16 mouse cellular contexts compared by ENCODE assay signal in genomic region chr7:50107261-50107660, GRCm38 (mm10).
DNase-seq lines count a peak whose midpoint lies in the region; ATAC-seq lines count a peak whose summit lies in the region.
"Had no signal": no experiment of that assay in that cellular context is flagged by ENCODE, and none has a peak within 500 bp of the region (broad histone marks: within the 10 kb centered on the region; RNA-seq: fewer than 3 reads in every experiment).

No protein-coding gene starts in this region.

- no peaks in the 10 kb centered on the region for H3K36me3 ChIP-seq in hindbrain, embryonic 14.5 days (replicated peaks; ENCODE audit: control insufficient read depth, insufficient read depth)
- no peaks in the 10 kb centered on the region for H3K36me3 ChIP-seq in hindbrain, embryonic 10.5 days
- H3K36me3 ChIP-seq in midbrain, embryonic 14.5 days (ENCODE audit: control insufficient read depth, insufficient read depth, low read length): no peaks in the 10 kb centered on the region
- no peaks in the 10 kb centered on the region for H3K36me3 ChIP-seq in midbrain, embryonic 13.5 days
- H3K36me3 ChIP-seq: embryonic facial prominence, embryonic 12.5 days; forebrain, embryonic 12.5 days; heart, embryonic 12.5 days; intestine, embryonic 15.5 days had no signal

- H3K9ac ChIP-seq in hindbrain, embryonic 14.5 days: no peak overlapping the region
- H3K9ac ChIP-seq in midbrain, embryonic 14.5 days (replicated peaks; ENCODE audit: low read length): no peak overlapping the region
- H3K9ac ChIP-seq in midbrain, embryonic 13.5 days (replicated peaks): no peak overlapping the region
- H3K9ac ChIP-seq: embryonic facial prominence, embryonic 12.5 days; forebrain, embryonic 12.5 days; heart, embryonic 12.5 days; intestine, embryonic 15.5 days had no signal

- no peak overlapping the region for H3K4me3 ChIP-seq in hindbrain, embryonic 14.5 days (replicated peaks; ENCODE audit: low read length)
- no peak overlapping the region for H3K4me3 ChIP-seq in hindbrain, embryonic 10.5 days
- H3K4me3 ChIP-seq in midbrain, embryonic 14.5 days (replicated peaks; ENCODE audit: low read depth, low read length): no peak overlapping the region
- H3K4me3 ChIP-seq in midbrain, embryonic 13.5 days (replicated peaks): no peak overlapping the region
- H3K4me3 ChIP-seq: embryonic facial prominence, embryonic 12.5 days; forebrain, embryonic 12.5 days; gastrocnemius, adult 2 months; heart, embryonic 12.5 days; intestine, embryonic 15.5 days had no signal

- H3K9me3 ChIP-seq in hindbrain, embryonic 14.5 days (ENCODE audit: control insufficient read depth, low read length): no peaks in the 10 kb centered on the region
- H3K9me3 ChIP-seq in hindbrain, embryonic 10.5 days: no peaks in the 10 kb centered on the region
- no peaks in the 10 kb centered on the region for H3K9me3 ChIP-seq in midbrain, embryonic 14.5 days (ENCODE audit: control insufficient read depth, low read length)
- H3K9me3 ChIP-seq in midbrain, embryonic 13.5 days: no peaks in the 10 kb centered on the region
- H3K9me3 ChIP-seq: embryonic facial prominence, embryonic 12.5 days; forebrain, embryonic 12.5 days; heart, embryonic 12.5 days; intestine, embryonic 15.5 days had no signal

- no peak overlapping the region for H3K27ac ChIP-seq in hindbrain, embryonic 14.5 days
- H3K27ac ChIP-seq in hindbrain, embryonic 10.5 days: no peak overlapping the region
- H3K27ac ChIP-seq in midbrain, embryonic 14.5 days (replicated peaks; ENCODE audit: low read depth, low read length): no peak overlapping the region
- no peak overlapping the region for H3K27ac ChIP-seq in midbrain, embryonic 13.5 days
- H3K27ac ChIP-seq: embryonic facial prominence, embryonic 12.5 days; forebrain, embryonic 12.5 days; gastrocnemius, adult 2 months; intestine, embryonic 15.5 days had no signal

- peak; percentile 52 to 59 for DNase-seq in cerebellum, postnatal 14 days
- DNase-seq in cerebellum, adult 9-10 months: no peak
- DNase-seq in hindbrain, embryonic 14.5 days (ENCODE audit: low spot score): peak; percentile 31
- DNase-seq in hindbrain, embryonic 10.5 days (ENCODE audit: low spot score): no peak
- DNase-seq in midbrain, embryonic 14.5 days: peak; percentile 15
- DNase-seq in thymus, postnatal 25 days: no peak
- DNase-seq: adrenal gland, postnatal 10 days; cerebellum, adult 8-10 months; embryo, embryonic 11 days; gastrocnemius, adult 2 months; gastrocnemius, postnatal 25 days had no signal

- H3K4me2 ChIP-seq in hindbrain, embryonic 14.5 days (replicated peaks): no peak overlapping the region
- H3K4me2 ChIP-seq in midbrain, embryonic 14.5 days (ENCODE audit: low read length): no peak overlapping the region
- no peak overlapping the region for H3K4me2 ChIP-seq in midbrain, embryonic 13.5 days (replicated peaks)
- H3K4me2 ChIP-seq: embryonic facial prominence, embryonic 12.5 days; forebrain, embryonic 12.5 days; heart, embryonic 12.5 days; intestine, embryonic 15.5 days had no signal

- ATAC-seq in hindbrain, embryonic 14.5 days (ENCODE audit: low FRiP score): no peak
- no peak for ATAC-seq in midbrain, embryonic 14.5 days (ENCODE audit: low FRiP score, low TSS enrichment)
- no peak for ATAC-seq in midbrain, embryonic 13.5 days
- ATAC-seq: intestine, embryonic 15.5 days had no signal

- no peaks in the 10 kb centered on the region for H3K27me3 ChIP-seq in hindbrain, embryonic 14.5 days (ENCODE audit: control insufficient read depth, insufficient read depth, low read length)
- H3K27me3 ChIP-seq in hindbrain, embryonic 10.5 days (ENCODE audit: insufficient read depth, poor library complexity, severe bottlenecking): no peaks in the 10 kb centered on the region
- no peaks in the 10 kb centered on the region for H3K27me3 ChIP-seq in midbrain, embryonic 14.5 days (ENCODE audit: control insufficient read depth, insufficient read depth, low read length)
- H3K27me3 ChIP-seq in midbrain, embryonic 13.5 days: no peaks in the 10 kb centered on the region
- H3K27me3 ChIP-seq: embryonic facial prominence, embryonic 12.5 days; forebrain, embryonic 12.5 days; heart, embryonic 12.5 days; intestine, embryonic 15.5 days had no signal

- 77% methylated on average over 2 of the region's 2 CpGs for WGBS in hindbrain, embryonic 14.5 days
- 92% methylated on average over 2 of the region's 2 CpGs for WGBS in hindbrain, embryonic 10.5 days
- 82% methylated on average over 2 of the region's 2 CpGs for WGBS in midbrain, embryonic 14.5 days
- WGBS in midbrain, embryonic 13.5 days: 81% methylated on average over 2 of the region's 2 CpGs

- 0 out of 2 replicates have a peak, but pooled peaks cover 5% of the 10 kb centered on the region for H3K4me1 ChIP-seq in hindbrain, embryonic 14.5 days (replicated peaks; ENCODE audit: control insufficient read depth, insufficient read depth, low read length)
- 0 out of 2 replicates have a peak, but pooled peaks cover 3% of the 10 kb centered on the region for H3K4me1 ChIP-seq in hindbrain, embryonic 10.5 days (replicated peaks)
- no peaks in the 10 kb centered on the region for H3K4me1 ChIP-seq in midbrain, embryonic 14.5 days (ENCODE audit: control insufficient read depth, insufficient read depth, low read length)
- peaks cover 4% of the 10 kb centered on the region; the same call in 1 of the 2 replicates for H3K4me1 ChIP-seq in midbrain, embryonic 13.5 days (replicated peaks)
- H3K4me1 ChIP-seq: embryonic facial prominence, embryonic 12.5 days; forebrain, embryonic 12.5 days; intestine, embryonic 15.5 days had no signal

Comparison
In these comparisons a context has a peak if more than half of its experiments do, and no peak if none do; other contexts are left out.
1. DNase-seq: peak in cerebellum, postnatal 14 days (2 of 2), hindbrain, embryonic 14.5 days (single experiment) and midbrain, embryonic 14.5 days (single experiment); none in cerebellum, adult 9-10 months (single experiment), hindbrain, embryonic 10.5 days (single experiment) and thymus, postnatal 25 days (single experiment).